Mouse (Mus musculus) intestine, postnatal 0 days (tissue): Measurements from ENCODE around the gene Tab2. TPM values are rescaled to one million over a fixed set of nuclear protein-coding genes. Genes with fewer than 3 reads are reported as not detected.

Source experiments
- ATAC-seq: fragments of 200-750 bp; cut with Nextera tagmentation; 2 replicates; pipeline ENCODE4 v1.8.0; 2017; ENCODE audit warnings: mild to moderate bottlenecking, moderate TSS enrichment, moderate library complexity
- H3K27ac ChIP-seq: fragments of 300-500 bp; sonication (generic); 2 replicates; pipeline ENCODE4 v1.5.1; 2014; ENCODE audit warnings: mild to moderate bottlenecking, low read depth, low read length, moderate library complexity
- H3K27me3 ChIP-seq: fragments of 300-500 bp; sonication (generic); replicated peaks from 2 replicates; pipeline ENCODE4 v1.6.1; 2014; ENCODE audit warnings: low read length, mixed read lengths; ENCODE audit not compliant: control insufficient read depth, insufficient read depth
- H3K36me3 ChIP-seq: fragments of 300-500 bp; sonication (generic); 2 replicates; pipeline ENCODE4 v1.6.1; 2014; ENCODE audit warnings: mild to moderate bottlenecking, moderate library complexity; ENCODE audit not compliant: control insufficient read depth, insufficient read depth
- H3K4me1 ChIP-seq: fragments of 300-500 bp; sonication (generic); replicated peaks from 2 replicates; pipeline ENCODE4 v1.6.1; 2014; ENCODE audit warnings: antibody characterized with exemption, low read length, mixed read lengths; ENCODE audit not compliant: control insufficient read depth, insufficient read depth
- H3K4me2 ChIP-seq: fragments of 300-500 bp; sonication (generic); replicated peaks from 2 replicates; pipeline ENCODE4 v1.6.1; 2014; ENCODE audit warnings: low read depth, mild to moderate bottlenecking, moderate library complexity
- H3K4me3 ChIP-seq: fragments of 300-500 bp; sonication (generic); 2 replicates; pipeline ENCODE4 v1.5.1; 2014; ENCODE audit warnings: low read depth, low read length
- H3K9ac ChIP-seq: fragments of 300-500 bp; sonication (generic); 2 replicates; pipeline ENCODE4 v1.6.1; 2014; ENCODE audit warnings: mild to moderate bottlenecking, low read depth, low read length
- H3K9me3 ChIP-seq: fragments of 300-500 bp; sonication (generic); 2 replicates; pipeline ENCODE4 v1.6.1; 2016; ENCODE audit warnings: mixed run types; ENCODE audit not compliant: control insufficient read depth
- CTCF ChIP-seq: sonication (generic); IDR thresholded peaks from 2 replicates; pipeline ENCODE4 v1.5.1; 2016; ENCODE audit warnings: low read depth, mild to moderate bottlenecking, control low read depth, antibody characterized with exemption, moderate library complexity
- WGBS: fragments of 180-500 bp; shearing (Covaris S2); extraction: QIAGEN DNeasy Blood & Tissue Kit; methylation state at CpG from one replicate; pipeline ENCODE4 v1.1.7; 2014; 5-methylcytosine and 5-hydroxymethylcytosine counted together
- polyA plus RNA-seq: library from polyadenylated mRNA; unstranded; fragments of >200 nt; fragmentation: Nextera tagmentation; extraction: Ambion mirVana; gene quantifications from 2 replicates; pipeline ENCODE4 v1.2.1, GENCODE M21; 2015

Gene Tab2
- polyA plus RNA-seq, 1 experiment from 2014 or later = 18.0 TPM

DNA sequence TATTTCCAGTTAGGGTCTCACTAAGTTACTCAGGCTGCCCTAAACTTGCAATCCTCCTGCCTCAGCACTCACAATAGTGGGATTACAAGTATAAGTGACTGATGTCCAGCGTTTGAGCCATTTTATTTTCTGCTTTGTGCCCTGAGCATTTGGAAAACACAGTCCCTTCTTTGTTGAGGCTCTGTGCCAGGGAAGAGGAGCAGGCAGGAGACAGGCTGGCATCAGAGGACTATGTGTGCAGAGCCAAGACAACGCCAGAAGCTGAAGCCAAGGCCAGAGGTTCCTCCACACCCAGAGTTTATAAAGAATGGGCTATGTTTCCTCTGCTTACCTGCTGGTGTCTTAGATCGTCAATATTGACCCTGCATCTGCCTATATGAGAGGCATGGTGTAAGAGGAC is 91.2 kb downstream of the Tab2 start:
- ATAC-seq = no peak
- WGBS = 75% methylated on average over 3 of the region's 3 CpGs
- Histone ChIP-seq H3K4me3 (no peak overlapping the region), H3K9ac (no peak overlapping the region), H3K36me3 (peaks cover 3% of the 10 kb centered on the region; the same call in 1 of the 2 replicates), H3K27ac (no peak overlapping the region), H3K27me3 (no peaks in the 10 kb centered on the region; the same call in 1 of the 2 replicates), H3K4me1 (no peaks in the 10 kb centered on the region), H3K9me3 (no peaks in the 10 kb centered on the region), H3K4me2 (no peak overlapping the region)
- no peak for TF ChIP-seq CTCF

DNA sequence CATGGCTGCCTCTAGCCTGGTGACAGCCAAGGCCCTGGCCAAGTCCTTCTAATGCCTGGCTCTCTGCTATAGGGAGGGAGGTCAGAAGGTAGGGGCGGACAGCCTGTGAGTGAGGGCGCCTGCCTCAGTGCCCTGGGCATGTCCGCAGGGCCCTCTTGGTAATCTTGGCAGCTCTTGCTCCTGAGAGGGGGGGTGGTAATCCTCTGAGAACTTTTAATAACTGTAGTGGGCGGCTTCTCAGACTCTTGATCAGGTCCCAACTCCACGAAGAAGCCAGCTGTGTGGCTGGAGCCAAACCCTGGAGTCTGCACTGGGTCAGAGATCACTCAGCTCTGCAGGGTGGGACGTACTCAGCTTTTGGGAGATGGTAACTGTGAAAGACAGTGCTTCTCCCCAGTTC is 91.8 kb downstream of the Tab2 start:
- no peaks in the 10 kb centered on the region for H3K4me1 ChIP-seq
- WGBS = 75% methylated on average over 6 of the region's 6 CpGs
- H3K4me2 ChIP-seq = no peak overlapping the region
- no peak overlapping the region for H3K4me3 ChIP-seq
- no peaks in the 10 kb centered on the region; the same call in 1 of the 2 replicates for H3K27me3 ChIP-seq
- H3K9ac ChIP-seq = no peak overlapping the region
- H3K36me3 ChIP-seq = peaks cover 3% of the 10 kb centered on the region; the same call in 1 of the 2 replicates
- no peaks in the 10 kb centered on the region for H3K9me3 ChIP-seq
- TF ChIP-seq CTCF = no peak
- no peak for ATAC-seq
- H3K27ac ChIP-seq = no peak overlapping the region

DNA sequence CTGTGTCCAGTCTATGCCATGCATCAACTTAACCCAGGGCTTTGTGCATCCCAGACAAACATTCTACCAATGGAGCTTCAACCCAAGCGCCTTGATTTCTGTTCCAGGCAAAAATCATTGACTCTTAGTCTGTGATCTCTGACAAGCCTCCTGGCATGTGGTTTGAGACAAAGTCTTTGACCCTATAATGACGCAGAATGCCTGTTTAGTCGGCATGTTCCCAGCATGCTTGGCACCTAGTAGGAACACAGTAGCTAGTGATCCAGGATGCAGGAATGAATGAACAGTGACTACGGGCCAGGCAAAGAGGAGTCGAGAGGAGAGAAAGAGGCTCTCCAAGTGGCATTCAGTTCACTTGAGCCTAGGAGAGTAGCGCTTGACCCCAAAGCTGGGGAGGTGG is 92.6 kb downstream of the Tab2 start:
- WGBS = 93% methylated on average over 6 of the region's 6 CpGs
- Histone ChIP-seq H3K4me1 (no peaks in the 10 kb centered on the region), H3K9ac (no peak overlapping the region), H3K9me3 (no peaks in the 10 kb centered on the region), H3K27ac (no peak overlapping the region), H3K4me3 (no peak overlapping the region), H3K27me3 (no peaks in the 10 kb centered on the region; the same call in 1 of the 2 replicates), H3K4me2 (no peak overlapping the region), H3K36me3 (peaks cover 3% of the 10 kb centered on the region; the same call in 1 of the 2 replicates)
- ATAC-seq = no peak
- no peak for TF ChIP-seq CTCF

DNA sequence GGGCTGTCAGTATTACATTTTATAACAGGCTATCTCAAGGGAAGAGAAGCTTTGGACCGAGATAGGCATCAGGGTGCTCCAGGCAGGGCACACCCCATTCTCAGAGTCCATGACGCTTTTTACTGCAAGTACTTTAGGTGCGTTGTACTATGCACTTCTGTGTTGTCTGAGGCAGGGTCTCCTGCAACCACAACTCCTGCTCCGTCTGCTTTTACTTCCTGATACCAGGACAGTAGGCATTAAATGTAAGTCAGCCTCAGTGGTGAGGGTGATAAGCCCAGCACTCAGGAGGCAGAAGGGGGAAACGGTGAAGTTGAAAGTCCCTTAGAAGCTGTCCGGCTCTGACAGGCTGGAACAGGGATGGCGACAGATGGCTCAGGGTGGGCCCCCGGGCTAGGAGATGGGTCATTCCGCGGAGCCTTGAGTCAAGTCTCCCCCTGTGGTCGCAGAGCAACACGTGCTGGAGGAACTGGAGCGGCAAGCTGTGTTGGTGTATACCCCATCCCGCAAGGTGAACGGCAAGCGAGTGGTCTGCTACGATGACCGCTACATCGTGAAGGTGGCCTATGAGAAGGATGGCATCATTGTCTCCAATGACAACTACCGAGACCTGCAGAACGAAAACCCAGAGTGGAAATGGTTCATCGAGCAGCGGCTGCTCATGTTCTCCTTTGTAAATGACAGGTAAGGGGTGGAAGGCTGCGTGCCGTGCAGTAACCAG is 93.9 kb downstream of the Tab2 start:
- 83% methylated on average over 25 of the region's 25 CpGs for WGBS
- H3K4me3 ChIP-seq = no peak overlapping the region
- H3K27me3 ChIP-seq = no peaks in the 10 kb centered on the region
- H3K4me2 ChIP-seq = no peak overlapping the region
- no peak overlapping the region for H3K27ac ChIP-seq
- TF ChIP-seq CTCF = no peak
- no peak overlapping the region for H3K9ac ChIP-seq
- peak; percentile 89 for ATAC-seq
- H3K4me1 ChIP-seq = no peaks in the 10 kb centered on the region
- H3K36me3 ChIP-seq = peaks cover 3% of the 10 kb centered on the region; the same call in 1 of the 2 replicates
- no peaks in the 10 kb centered on the region for H3K9me3 ChIP-seq

DNA sequence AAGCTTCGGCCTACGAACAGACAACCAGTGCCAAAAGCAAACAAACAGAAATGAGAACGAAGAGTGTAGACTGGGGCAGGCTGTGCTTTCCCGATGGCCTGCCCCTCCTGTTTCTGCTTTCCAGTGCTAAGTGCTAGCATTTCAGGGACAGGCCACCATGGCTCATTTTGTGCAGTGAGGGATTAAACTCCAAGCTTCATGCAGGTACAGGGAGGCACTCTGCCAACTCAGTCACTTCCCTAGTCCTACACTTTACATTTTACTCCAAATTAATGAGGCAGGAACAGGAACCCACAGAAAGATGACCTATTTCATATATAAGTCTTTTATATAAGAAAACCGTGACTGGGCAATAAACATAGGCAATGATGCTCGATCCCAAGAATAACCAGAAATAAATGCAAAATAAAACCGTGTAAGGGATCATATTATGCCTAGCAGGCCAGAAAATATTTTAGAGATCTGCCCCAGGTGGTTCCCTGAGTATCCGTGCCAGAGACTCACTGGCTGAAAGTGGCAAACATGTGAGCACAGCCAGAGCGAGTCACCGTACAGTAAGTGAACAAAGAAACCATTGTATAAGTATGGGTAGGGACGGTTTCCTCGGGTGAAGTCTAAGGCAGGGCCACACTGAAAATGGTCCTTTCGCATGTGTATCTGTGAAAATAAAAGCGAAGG is 94.6 kb downstream of the Tab2 start:
- WGBS = 66% methylated on average over 14 of the region's 14 CpGs
- Histone ChIP-seq H3K4me2 (no peak overlapping the region), H3K27ac (no peak overlapping the region), H3K4me3 (no peak overlapping the region), H3K27me3 (no peaks in the 10 kb centered on the region), H3K36me3 (peaks cover 3% of the 10 kb centered on the region; the same call in 1 of the 2 replicates), H3K9ac (no peak overlapping the region), H3K9me3 (no peaks in the 10 kb centered on the region), H3K4me1 (no peaks in the 10 kb centered on the region)
- peak; percentile 79; the same call in 1 of the 2 replicates for ATAC-seq
- TF ChIP-seq CTCF = no peak

DNA sequence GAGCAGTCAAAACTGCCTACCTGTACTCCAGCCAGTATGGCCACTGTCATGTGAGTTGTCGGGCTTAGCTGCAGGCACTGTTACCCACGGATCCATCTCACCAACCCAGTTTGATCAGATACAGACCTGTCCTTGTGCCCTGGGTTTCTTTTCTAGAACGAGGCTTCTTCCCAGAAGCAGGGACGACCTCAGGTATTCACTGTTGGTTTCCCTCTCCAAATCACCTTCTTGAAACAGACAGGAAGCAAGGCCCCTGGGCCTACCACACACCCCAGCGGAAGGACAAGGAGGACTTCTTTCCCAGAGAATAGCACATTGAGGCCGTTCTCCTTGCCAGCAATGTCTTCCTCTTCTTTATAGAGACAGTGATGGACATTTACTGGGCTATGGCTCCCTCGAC is 95.5 kb downstream of the Tab2 start:
- Histone ChIP-seq H3K4me2 (no peak overlapping the region), H3K9me3 (no peaks in the 10 kb centered on the region), H3K9ac (no peak overlapping the region), H3K4me3 (no peak overlapping the region), H3K4me1 (no peaks in the 10 kb centered on the region), H3K36me3 (peaks cover 3% of the 10 kb centered on the region; the same call in 1 of the 2 replicates), H3K27ac (no peak overlapping the region), H3K27me3 (no peaks in the 10 kb centered on the region)
- ATAC-seq = no peak
- TF ChIP-seq CTCF = no peak
- WGBS = 80% methylated on average over 7 of the region's 7 CpGs

Other genes starting within 250 kb of the Tab2 start
- gene Katna1, start 230.2 kb downstream of the Tab2 start, polyA plus RNA-seq = 33.0 and 37.1 TPM in 2 replicates
- 91.9 and 92.8 TPM in 2 replicates for gene Ginm1, start 163.4 kb downstream of the Tab2 start, polyA plus RNA-seq
- 17.1 and 19.7 TPM in 2 replicates for gene Ppil4, start 163.3 kb downstream of the Tab2 start, polyA plus RNA-seq
- gene Zc3h12d, start 123.8 kb downstream of the Tab2 start, polyA plus RNA-seq = 0.92 and 1.2 TPM in 2 replicates